Mouse (Mus musculus) CH12.LX (cell line): ENCODE results near the gene Nasp. TPM values are rescaled to one million over a fixed set of nuclear protein-coding genes. Genes with fewer than 3 reads are reported as not detected.
A peak's percentile ranks its signal among the peaks of the same experiment; 100 is the strongest.

Experiments
- DNase-seq: peaks from one replicate; pipeline ENCODE4 v3.0.0-alpha.2; 2013; ENCODE audit errors: extremely low read depth
- H3K27ac ChIP-seq: 2 replicates; pipeline ENCODE4 v1.5.1; 2012; ENCODE audit warnings: low read depth, mild to moderate bottlenecking, control low read depth, moderate library complexity; ENCODE audit not compliant: insufficient read depth
- H3K27me3 ChIP-seq: replicated peaks from 2 replicates; pipeline ENCODE3; 2012; ENCODE audit warnings: inconsistent platforms
- H3K36me3 ChIP-seq, 2 experiments: replicated peaks in 1 of 2; 2 replicates each; pipeline versions ENCODE3 to v1.6.1; 2012; ENCODE audit warnings: inconsistent platforms in 1 of 2, low read length in 1 of 2, mild to moderate bottlenecking in 1 of 2, mixed read lengths in 1 of 2, moderate library complexity in 1 of 2; ENCODE audit not compliant: control insufficient read depth in 1 of 2, insufficient read depth in 1 of 2
- H3K4me1 ChIP-seq, 2 experiments: 2 replicates each; pipeline ENCODE4 v1.6.1; 2012; ENCODE audit warnings: inconsistent platforms in 1 of 2, moderate library complexity in 1 of 2; ENCODE audit not compliant: insufficient read depth in 2 of 2, control insufficient read depth in 1 of 2
- H3K4me2 ChIP-seq: 2 replicates; pipeline ENCODE4 v1.6.1; 2012; ENCODE audit warnings: low read depth, mild to moderate bottlenecking, control low read depth; ENCODE audit not compliant: poor library complexity, insufficient read depth, severe bottlenecking
- H3K4me3 ChIP-seq, 3 experiments: fragments of 150-350 bp in 1 of 3; sonication (generic) in 1 of 3; replicated peaks in 1 of 3; 2 replicates each; pipeline versions ENCODE3 to v1.5.1; 2011 to 2012; ENCODE audit warnings: low read depth in 2 of 3, low read length in 2 of 3, mild to moderate bottlenecking in 2 of 3, moderate library complexity in 2 of 3, control low read depth in 1 of 3, improper control_type of control experiment in 1 of 3, inconsistent platforms in 1 of 3, mixed read lengths in 1 of 3; ENCODE audit not compliant: poor library complexity in 1 of 3
- H3K79me2 ChIP-seq: replicated peaks from 2 replicates; pipeline ENCODE4 v1.6.1; 2012; ENCODE audit warnings: mild to moderate bottlenecking, moderate library complexity; ENCODE audit not compliant: control insufficient read depth, poor library complexity, insufficient read depth, severe bottlenecking; ENCODE audit errors: extremely low read depth
- H3K9ac ChIP-seq: 2 replicates; pipeline ENCODE4 v1.6.1; 2012; ENCODE audit warnings: low read depth, mild to moderate bottlenecking, control low read depth, moderate library complexity; ENCODE audit not compliant: insufficient read depth
- H3K9me3 ChIP-seq: replicated peaks from 2 replicates; pipeline ENCODE3; 2012; ENCODE audit warnings: low read length, inconsistent platforms, mixed read lengths
- BHLHE40 ChIP-seq: IDR thresholded peaks from 2 replicates; pipeline ENCODE4 v1.6.1; 2011; ENCODE audit warnings: mild to moderate bottlenecking, low read depth, low read length, improper control_type of control experiment
- CHD1 ChIP-seq: IDR thresholded peaks from 2 replicates; pipeline ENCODE4 v1.6.1; 2012; ENCODE audit warnings: low read depth, low read length, improper control_type of control experiment, inconsistent platforms
- CHD2 ChIP-seq: IDR thresholded peaks from 2 replicates; pipeline ENCODE4 v1.6.1; 2011; ENCODE audit warnings: low read length, improper control_type of control experiment
- CTCF ChIP-seq, 2 experiments: IDR thresholded peaks in 1 of 2; conservative IDR thresholded peaks in 1 of 2; 2 replicates each; pipeline ENCODE4 v1.5.1; 2011 to 2012; ENCODE audit warnings: low read depth in 2 of 2, low read length in 2 of 2, improper control_type of control experiment in 1 of 2, inconsistent platforms in 1 of 2, mild to moderate bottlenecking in 1 of 2, moderate library complexity in 1 of 2
- E2F4 ChIP-seq: IDR thresholded peaks from 2 replicates; pipeline ENCODE4 v1.6.1; 2011; ENCODE audit warnings: low read depth, low read length, improper control_type of control experiment; ENCODE audit not compliant: insufficient replicate concordance
- ELF1 ChIP-seq: IDR thresholded peaks from 2 replicates; pipeline ENCODE4 v1.6.1; 2014; ENCODE audit warnings: low read depth, mild to moderate bottlenecking, inconsistent platforms, low read length, improper control_type of control experiment
- EP300 ChIP-seq: IDR thresholded peaks from 2 replicates; pipeline ENCODE4 v1.6.1; 2011; ENCODE audit warnings: low read length, improper control_type of control experiment
- ETS1 ChIP-seq: conservative IDR thresholded peaks from 2 replicates; pipeline ENCODE4 v1.6.1; 2012; ENCODE audit warnings: low read depth, mild to moderate bottlenecking, inconsistent platforms, low read length, improper control_type of control experiment, moderate library complexity
- GABPA ChIP-seq: IDR thresholded peaks from 2 replicates; pipeline ENCODE4 v1.6.1; 2012; ENCODE audit warnings: low read depth, low read length, improper control_type of control experiment, inconsistent platforms; ENCODE audit not compliant: insufficient replicate concordance
- HCFC1 ChIP-seq: IDR thresholded peaks from 2 replicates; pipeline ENCODE4 v1.6.1; 2012; ENCODE audit warnings: low read depth, mild to moderate bottlenecking, inconsistent platforms, low read length, improper control_type of control experiment
- IRF4 ChIP-seq: IDR thresholded peaks from 2 replicates; pipeline ENCODE4 v1.6.1; 2014; ENCODE audit warnings: low read depth, mild to moderate bottlenecking, inconsistent platforms, low read length, improper control_type of control experiment
- JUN ChIP-seq: IDR thresholded peaks from 2 replicates; pipeline ENCODE4 v1.6.1; 2011; ENCODE audit warnings: low read depth, mild to moderate bottlenecking, low read length, improper control_type of control experiment, moderate library complexity; ENCODE audit not compliant: insufficient read depth
- JUND ChIP-seq: conservative IDR thresholded peaks from 2 replicates; pipeline ENCODE4 v1.6.1; 2011; ENCODE audit warnings: low read depth, low read length, improper control_type of control experiment
- KAT2A ChIP-seq: IDR thresholded peaks from 2 replicates; pipeline ENCODE4 v1.6.1; 2012; ENCODE audit warnings: low read length, improper control_type of control experiment, inconsistent platforms; ENCODE audit not compliant: insufficient replicate concordance
- MAFK ChIP-seq: IDR thresholded peaks from 2 replicates; pipeline ENCODE4 v1.6.1; 2011; ENCODE audit warnings: low read length, improper control_type of control experiment; ENCODE audit not compliant: insufficient replicate concordance
- MAX ChIP-seq: IDR thresholded peaks from 2 replicates; pipeline ENCODE4 v1.6.1; 2011; ENCODE audit warnings: low read length, improper control_type of control experiment
- MAZ ChIP-seq: IDR thresholded peaks from 2 replicates; pipeline ENCODE4 v1.6.1; 2012; ENCODE audit warnings: low read depth, mild to moderate bottlenecking, inconsistent platforms, low read length, improper control_type of control experiment, moderate library complexity
- MEF2A ChIP-seq: IDR thresholded peaks from 2 replicates; pipeline ENCODE4 v1.6.1; 2014; ENCODE audit warnings: low read depth, mild to moderate bottlenecking, inconsistent platforms, low read length, improper control_type of control experiment, borderline replicate concordance
- MXI1 ChIP-seq: IDR thresholded peaks from 2 replicates; pipeline ENCODE4 v1.6.1; 2011; ENCODE audit warnings: mild to moderate bottlenecking, low read depth, low read length, improper control_type of control experiment
- MYC ChIP-seq: IDR thresholded peaks from 2 replicates; pipeline ENCODE4 v1.6.1; 2011; ENCODE audit warnings: low read depth, mild to moderate bottlenecking, improper control_type of control experiment, low read length
- NELFE ChIP-seq: IDR thresholded peaks from 2 replicates; pipeline ENCODE4 v1.6.1; 2011; ENCODE audit warnings: low read depth, low read length, improper control_type of control experiment
- NRF1 ChIP-seq: IDR thresholded peaks from 2 replicates; pipeline ENCODE4 v1.6.1; 2014; ENCODE audit warnings: low read depth, mild to moderate bottlenecking, inconsistent platforms, low read length, improper control_type of control experiment, moderate library complexity
- PAX5 ChIP-seq: IDR thresholded peaks from 2 replicates; pipeline ENCODE4 v1.6.1; 2012; ENCODE audit warnings: low read length, inconsistent platforms, mixed read lengths
- POLR2A ChIP-seq: IDR thresholded peaks from 2 replicates; pipeline ENCODE4 v1.6.1; 2011; ENCODE audit warnings: low read depth, mild to moderate bottlenecking, improper control_type of control experiment, low read length
- POLR2AphosphoS2 ChIP-seq: IDR thresholded peaks from 2 replicates; pipeline ENCODE4 v1.6.1; 2011; ENCODE audit warnings: low read depth, low read length, improper control_type of control experiment
- RAD21 ChIP-seq: IDR thresholded peaks from 2 replicates; pipeline ENCODE4 v1.6.1; 2011; ENCODE audit warnings: low read depth, mild to moderate bottlenecking, low read length, improper control_type of control experiment, moderate library complexity
- RCOR1 ChIP-seq: conservative IDR thresholded peaks from 2 replicates; pipeline ENCODE4 v1.6.1; 2012; ENCODE audit warnings: low read depth, mild to moderate bottlenecking, inconsistent platforms, low read length, improper control_type of control experiment
- SIN3A ChIP-seq: IDR thresholded peaks from 2 replicates; pipeline ENCODE4 v1.6.1; 2012; ENCODE audit warnings: low read length, improper control_type of control experiment, inconsistent platforms
- SMC3 ChIP-seq: IDR thresholded peaks from 2 replicates; pipeline ENCODE4 v1.6.1; 2011; ENCODE audit warnings: low read depth, low read length, improper control_type of control experiment
- TBP ChIP-seq: conservative IDR thresholded peaks from 2 replicates; pipeline ENCODE4 v1.6.1; 2011; ENCODE audit warnings: low read depth, low read length, improper control_type of control experiment
- TCF12 ChIP-seq: IDR thresholded peaks from 2 replicates; pipeline ENCODE4 v1.6.1; 2014; ENCODE audit warnings: low read depth, mild to moderate bottlenecking, inconsistent platforms, low read length, improper control_type of control experiment
- UBTF ChIP-seq: IDR thresholded peaks from 2 replicates; pipeline ENCODE4 v1.6.1; 2012; ENCODE audit warnings: low read depth, mild to moderate bottlenecking, inconsistent platforms, low read length, improper control_type of control experiment, moderate library complexity
- USF1 ChIP-seq: IDR thresholded peaks from 2 replicates; pipeline ENCODE4 v1.6.1; 2014; ENCODE audit warnings: low read depth, mild to moderate bottlenecking, inconsistent platforms, low read length, improper control_type of control experiment
- USF2 ChIP-seq: conservative IDR thresholded peaks from 2 replicates; pipeline ENCODE4 v1.6.1; 2011; ENCODE audit warnings: low read depth, low read length, improper control_type of control experiment
- ZC3H11A ChIP-seq: IDR thresholded peaks from 2 replicates; pipeline ENCODE4 v1.6.1; 2012; ENCODE audit warnings: low read depth, mild to moderate bottlenecking, inconsistent platforms, low read length, improper control_type of control experiment
- ZKSCAN1 ChIP-seq: IDR thresholded peaks from 2 replicates; pipeline ENCODE4 v1.6.1; 2012; ENCODE audit warnings: low read depth, inconsistent platforms, low read length, improper control_type of control experiment, borderline replicate concordance
- ZMIZ1 ChIP-seq: IDR thresholded peaks from 2 replicates; pipeline ENCODE4 v1.6.1; 2012; ENCODE audit warnings: low read depth, mild to moderate bottlenecking, inconsistent platforms, low read length, improper control_type of control experiment
- ZNF384 ChIP-seq: IDR thresholded peaks from 2 replicates; pipeline ENCODE4 v1.6.1; 2012; ENCODE audit warnings: low read depth, low read length, improper control_type of control experiment, inconsistent platforms
- dilution Hi-C: fragments of 300-500 bp; cut with MboI; formaldehyde crosslinking; loops from 2 replicates; pipeline ENCODE4 v1.14.3; 2020; ENCODE audit warnings: low sequenced_read_pairs; ENCODE audit not compliant: extremely low pct_unique_long_range_greater_than_20kb, extremely low pct_ligation_motif_present
- in situ Hi-C: fragments of 300-500 bp; cut with MboI; formaldehyde crosslinking; loops from 3 replicates; pipeline ENCODE4 v1.14.3; 2019; ENCODE audit warnings: low sequenced_read_pairs, low pct_ligation_motif_present, low pct_unique_long_range_greater_than_20kb, mixed read lengths
- polyA plus RNA-seq: library from polyadenylated mRNA; unstranded; fragments of >175 nt; gene quantifications from 2 replicates; pipeline ENCODE4 v1.2.1, GENCODE M21; 2012; ENCODE audit warnings: low read depth; ENCODE audit not compliant: insufficient read length
- total RNA-seq, 2 experiments: library from RNA; depleted of rRNA; stranded (reverse); fragments of 300-350 nt in 1 of 2; fragments of >200 nt in 1 of 2; gene quantifications; 2 replicates each; pipeline ENCODE4 v1.2.3; 2012 to 2014

Nasp gene
- total and polyA plus RNA-seq, 3 experiments, result 139 to 347 (median 308) TPM

DNA sequence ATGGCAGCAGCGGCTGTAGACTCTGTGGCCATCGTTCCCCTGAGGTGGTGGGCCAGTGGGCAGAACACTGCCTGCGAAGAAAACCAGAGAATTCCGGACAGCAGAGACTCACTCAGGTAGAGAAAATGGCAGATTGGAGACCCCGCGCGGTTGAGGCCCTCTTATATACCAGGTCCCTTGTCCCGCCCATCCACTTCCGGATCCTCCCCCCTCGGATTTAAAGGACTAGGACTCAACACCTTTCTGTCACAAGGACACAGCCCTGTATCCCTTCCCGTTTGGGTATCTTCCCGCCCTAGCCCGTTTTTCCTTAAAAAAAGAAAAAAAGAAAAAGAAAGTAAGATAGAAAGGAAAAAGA is 403 bp downstream of the Nasp start:
- no peaks in the 10 kb centered on the region for H3K9me3 ChIP-seq
- H3K79me2 ChIP-seq, result peaks cover 37% of the 10 kb centered on the region
- H3K4me3 ChIP-seq, result peak overlapping the region; percentile 90 to 99 (median 97)
- peak overlapping the region; percentile 94; the same call in 1 of the 2 replicates for H3K4me2 ChIP-seq
- in situ Hi-C loops (no loop called here), dilution Hi-C loops (no loop called here)
- peaks cover 0 to 20% of the 10 kb centered on the region in 2 experiments for H3K36me3 ChIP-seq
- peak; percentile 92 for DNase-seq
- H3K27ac ChIP-seq, result peak overlapping the region; percentile 82
- H3K4me1 ChIP-seq, result peaks cover 4 to 27% of the 10 kb centered on the region in 2 experiments; a peak in 3 of 4 replicates
- TF ChIP-seq HCFC1 (peak; percentile 76), ZNF384 (no peak), E2F4 (0 out of 2 replicates have a peak, but pooled peaks have one; percentile 79), ZMIZ1 (peak; percentile 93), IRF4 (no peak), JUND (no peak), RCOR1 (no peak), KAT2A (no peak), MEF2A (no peak), MAZ (no peak; the same call in 1 of the 2 replicates), USF2 (no peak), CHD1 (0 out of 2 replicates have a peak, but pooled peaks have one; percentile 82), SMC3 (no peak), UBTF (no peak), JUN (no peak), CTCF (conservative IDR thresholded peaks at IDR 0.05 in 1 of 2, IDR thresholded peaks at IDR 0.05 in 1 of 2; ENCODE audit: low read depth in 2 of 2, low read length in 2 of 2) (no peak), USF1 (no peak), BHLHE40 (no peak), TBP (peak; percentile 98), PAX5 (no peak), TCF12 (peak; percentile 53; the same call in 1 of the 2 replicates), POLR2AphosphoS2 (peak; percentile 98), ZC3H11A (no peak), ELF1 (peak; percentile 80), NELFE (peak; percentile 100), SIN3A (peak; percentile 97), MYC (no peak; the same call in 1 of the 2 replicates), MAX (no peak), CHD2 (no peak), MXI1 (no peak), ZKSCAN1 (no peak), GABPA (no peak), ETS1 (0 out of 2 replicates have a peak, but pooled peaks have one; percentile 7), RAD21 (no peak), POLR2A (peak; percentile 99), MAFK (no peak), EP300 (no peak), NRF1 (0 out of 2 replicates have a peak, but pooled peaks have one; percentile 16)
- no peaks in the 10 kb centered on the region for H3K27me3 ChIP-seq
- peak overlapping the region; percentile 85 for H3K9ac ChIP-seq
